Comparison of ENCODE assay signal across 24 mouse cellular contexts in genomic region chr1:86216412-86216811, GRCm38 (mm10).
DNase-seq lines count a peak whose midpoint lies in the region; ATAC-seq and TF ChIP-seq lines count a peak whose summit lies in the region.
"Had no signal": no experiment of that assay in that cellular context is flagged by ENCODE, and none has a peak within 500 bp of the region (broad histone marks: within the 10 kb centered on the region; RNA-seq: fewer than 3 reads in every experiment).

No protein-coding gene starts in this region.

- H3K4me3 ChIP-seq in layer of hippocampus, adult 2 months = no peak overlapping the region
- no peak overlapping the region for H3K4me3 ChIP-seq in spleen, adult 2 months (ENCODE audit: extremely low read depth, insufficient read depth, insufficient read length)
- no peak overlapping the region for H3K4me3 ChIP-seq in midbrain, embryonic 10.5 days
- H3K4me3 ChIP-seq: forebrain, embryonic 13.5 days; gastrocnemius, adult 2 months; heart, embryonic 10.5 days; hindbrain, embryonic 15.5 days; limb, embryonic 10.5 days; midbrain, embryonic 13.5 days had no signal

- no peaks in the 10 kb centered on the region for H3K27me3 ChIP-seq in spleen, adult 2 months (ENCODE audit: control insufficient read depth, insufficient read depth, low read length)
- no peaks in the 10 kb centered on the region for H3K27me3 ChIP-seq in midbrain, embryonic 10.5 days (ENCODE audit: low read depth, poor library complexity, severe bottlenecking)
- H3K27me3 ChIP-seq: forebrain, embryonic 13.5 days; hindbrain, embryonic 15.5 days; midbrain, embryonic 13.5 days; Patski had no signal

- peaks cover 24% of the 10 kb centered on the region for H3K4me1 ChIP-seq in spleen, adult 2 months (ENCODE audit: control insufficient read depth, insufficient read depth, insufficient read length)
- H3K4me1 ChIP-seq in midbrain, embryonic 10.5 days = no peaks in the 10 kb centered on the region
- H3K4me1 ChIP-seq: forebrain, embryonic 13.5 days; hindbrain, embryonic 15.5 days; limb, embryonic 10.5 days; midbrain, embryonic 13.5 days had no signal

- H3K27ac ChIP-seq in layer of hippocampus, adult 2 months = no peak overlapping the region
- peak overlapping the region; percentile 79 for H3K27ac ChIP-seq in spleen, adult 2 months (ENCODE audit: insufficient read depth, low read length)
- H3K27ac ChIP-seq in midbrain, embryonic 10.5 days (replicated peaks) = no peak overlapping the region
- H3K27ac ChIP-seq: forebrain, embryonic 13.5 days; gastrocnemius, adult 2 months; heart, embryonic 10.5 days; hindbrain, embryonic 15.5 days; kidney, postnatal 0 days; limb, embryonic 10.5 days; midbrain, embryonic 13.5 days had no signal

- no peak for TF ChIP-seq CTCF in layer of hippocampus, adult 2 months (conservative IDR thresholded peaks at IDR 0.05)
- TF ChIP-seq CTCF in spleen, adult 2 months (IDR thresholded peaks at IDR 0.05; ENCODE audit: extremely low read depth, insufficient read depth, insufficient read length, insufficient replicate concordance) = no peak

- DNase-seq in layer of hippocampus, adult 9-11 months = peak; percentile 44
- DNase-seq in layer of hippocampus, adult 2 months (ENCODE audit: low spot score in 2 of 2) = no peak
- DNase-seq in spleen, adult 2 months (ENCODE audit: low read depth in 1 of 2, low spot score in 2 of 2) = peak in 1 of 2 experiments; percentile 43
- DNase-seq in spleen, postnatal 10 days (ENCODE audit: low spot score in 2 of 2) = no peak
- DNase-seq in urinary bladder, postnatal 10 days (ENCODE audit: low spot score) = no peak
- no peak for DNase-seq in midbrain, embryonic 10.5 days (ENCODE audit: low spot score)
- DNase-seq: adrenal gland, adult 8-10 months; cerebellum, adult 8-10 months; cerebellum, postnatal 36 days; embryo, embryonic 11 days; gastrocnemius, adult 2 months; heart, postnatal 4 days; kidney, adult 2 months; liver; right cerebral cortex, postnatal 14 days; thymus, postnatal 25 days had no signal

- WGBS in spleen, adult 2 months = 38% methylated on average over 5 of the region's 5 CpGs
- 89% methylated on average over 5 of the region's 5 CpGs for WGBS in midbrain, embryonic 10.5 days

- ATAC-seq in monocyte, adult 5-6 weeks (replicated peaks; ENCODE audit: insufficient number of reproducible peaks, low FRiP score, low TSS enrichment, poor library complexity, severe bottlenecking) = peak; percentile 19; the same call in 1 of the 2 replicates
- ATAC-seq: forebrain, embryonic 13.5 days; midbrain, embryonic 13.5 days; Patski had no signal

- no peaks in the 10 kb centered on the region for H3K9me3 ChIP-seq in midbrain, embryonic 10.5 days (replicated peaks)
- H3K9me3 ChIP-seq: forebrain, embryonic 13.5 days; heart, embryonic 10.5 days; hindbrain, embryonic 15.5 days; limb, embryonic 10.5 days; midbrain, embryonic 13.5 days had no signal

- TF ChIP-seq POLR2A in spleen, adult 2 months (IDR thresholded peaks at IDR 0.05; ENCODE audit: low read depth, low read length) = no peak

- H3K36me3 ChIP-seq in spleen, adult 2 months (ENCODE audit: control insufficient read depth, insufficient read depth, low read length) = no peaks in the 10 kb centered on the region
- peaks cover 54% of the 10 kb centered on the region for H3K36me3 ChIP-seq in midbrain, embryonic 10.5 days
